Mouse (Mus musculus): ENCODE data around the gene Spdye4b.
"Not testable (repeated sequence)": the region's sequence is repeated elsewhere in the genome, so short reads cannot be mapped to it uniquely, and the experiment has no call there.

Spdye4b gene

DNA sequence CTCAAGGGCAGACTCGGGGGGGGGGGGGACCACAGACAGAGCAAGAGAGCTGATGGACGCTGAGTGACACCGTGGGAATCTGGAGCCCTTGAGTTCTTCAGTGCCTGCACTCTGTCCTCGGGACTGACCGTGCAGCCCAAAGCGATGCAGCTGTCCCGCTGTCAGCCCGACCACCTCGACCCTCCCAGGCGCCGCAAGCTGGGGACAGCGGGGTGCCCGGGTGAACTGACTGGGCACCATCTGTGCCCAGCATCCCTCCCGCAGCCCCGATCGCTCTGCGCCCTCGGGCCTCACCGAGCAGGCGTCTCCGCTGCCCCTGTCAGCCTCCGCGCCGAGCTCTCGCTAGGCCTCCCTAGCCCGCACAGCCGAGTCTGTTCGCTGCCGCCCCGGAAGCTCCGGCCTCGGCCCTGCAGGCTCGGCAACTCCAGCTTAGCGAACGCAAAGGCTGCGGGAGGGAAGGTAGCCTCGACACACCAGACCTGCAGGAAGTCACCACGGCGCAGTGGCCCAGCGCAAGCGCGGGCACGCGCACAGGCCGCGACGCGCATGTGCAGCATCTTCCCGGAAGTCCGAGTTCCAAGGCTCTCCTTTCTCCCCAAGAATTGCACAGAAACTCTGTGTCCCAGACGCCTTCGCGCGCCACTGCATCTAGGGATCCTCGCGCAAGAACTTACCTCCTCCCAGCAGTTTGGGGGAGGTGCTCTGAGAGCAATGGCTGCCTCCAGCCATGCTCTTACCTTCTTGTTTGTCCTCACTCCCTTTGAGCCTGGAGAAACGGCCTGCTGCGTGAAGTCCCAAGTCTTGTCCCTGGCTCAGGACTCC lies at the start of gene Spdye4b, which contains the start of gene Rbak:
Gene Spdye4b, plus strand, starts transcription at position 763 of the 822 bp plus-strand sequence.
Gene Rbak, minus strand, starts transcription at position 521 of the 822 bp plus-strand sequence.
- DNase-seq (ENCODE audit: low read depth, low spot score) = peak; percentile 93

GRCm38 (mm10) chr5:143132935-143133514 lies 47.8 kb upstream of the Spdye4b start:
- no peak for DNase-seq (ENCODE audit: low read depth, low spot score)

DNA sequence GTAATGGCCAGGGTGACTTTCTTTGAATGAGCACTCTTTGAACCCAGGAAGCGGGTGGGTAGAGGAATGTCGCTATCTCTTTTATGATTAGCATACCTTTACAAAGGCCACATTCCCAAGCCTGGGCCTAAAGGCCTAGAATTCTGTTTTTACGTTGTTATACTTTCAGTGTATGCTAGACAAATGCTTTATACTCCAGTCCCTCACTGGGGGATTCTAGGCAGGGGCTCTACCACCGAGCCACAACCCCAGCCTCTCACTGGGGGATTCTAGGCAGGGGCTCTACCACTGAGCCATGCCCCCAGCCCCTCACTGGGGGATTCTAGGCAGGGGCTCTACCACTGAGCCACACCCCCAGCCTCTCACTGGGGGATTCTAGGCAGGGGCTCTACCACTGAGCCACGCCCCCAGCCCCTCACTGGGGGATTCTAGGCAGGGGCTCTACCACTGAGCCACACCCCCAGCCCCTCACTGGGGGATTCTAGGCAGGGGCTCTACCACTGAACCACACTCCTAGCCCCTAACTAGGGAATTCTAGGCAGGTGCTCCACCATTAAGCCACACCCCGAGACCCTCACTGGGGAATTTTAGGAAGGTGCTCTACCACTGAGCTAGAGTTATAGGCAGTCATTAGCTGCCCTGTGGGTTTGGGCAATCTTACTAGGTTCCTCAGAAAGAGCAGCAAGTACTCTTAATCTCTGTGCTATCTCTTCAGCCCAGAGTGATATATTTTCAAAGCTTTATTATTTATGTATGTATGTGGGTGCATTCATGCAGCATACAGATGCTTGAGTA lies 46.4 kb upstream of the Spdye4b start:
- DNase-seq (ENCODE audit: low read depth, low spot score) = not testable (repeated sequence)

DNA sequence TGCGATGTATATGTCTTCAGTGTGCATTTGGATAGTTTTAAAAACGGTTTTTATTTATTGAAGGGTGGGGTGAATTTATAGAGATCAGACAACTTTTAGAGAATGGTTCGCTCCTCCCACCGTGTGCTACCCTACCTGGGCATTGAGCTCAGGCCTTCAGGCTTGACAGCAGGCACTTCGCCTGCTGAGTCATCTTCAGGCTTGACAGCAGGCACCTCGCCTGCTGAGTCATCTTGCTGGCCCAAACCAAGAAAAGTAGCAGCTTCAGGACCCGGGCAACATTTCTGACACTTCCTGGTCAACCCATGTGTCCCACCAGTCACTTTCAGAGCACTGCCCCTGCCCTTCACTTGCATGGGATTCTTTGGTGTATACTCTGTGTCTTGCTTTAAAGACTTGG lies 45.8 kb upstream of the Spdye4b start:
- peak; percentile 13 for DNase-seq (ENCODE audit: low read depth, low spot score)

GRCm38 (mm10) chr5:143137580-143137979 lies 43.2 kb upstream of the Spdye4b start:
- DNase-seq (ENCODE audit: low read depth, low spot score) = no peak

DNA sequence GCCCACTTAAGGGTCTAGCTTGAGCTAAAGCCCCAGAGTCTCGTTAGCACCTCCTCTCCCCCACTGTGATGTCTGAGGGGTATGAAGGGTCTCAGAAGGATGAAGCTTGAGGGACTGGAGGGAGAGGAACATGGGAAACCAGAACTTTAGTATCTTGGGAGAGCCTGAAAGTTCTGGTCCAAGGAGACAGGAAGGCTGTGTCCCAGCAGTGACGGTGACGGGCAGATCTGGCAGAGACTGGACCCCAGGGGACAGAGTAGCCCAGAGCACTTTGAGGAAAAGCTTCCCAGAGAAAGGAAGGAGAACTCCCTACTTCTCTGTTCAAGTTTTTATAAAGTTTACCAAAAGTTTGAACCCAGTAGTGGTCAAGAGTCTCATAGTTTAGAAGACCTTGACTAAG lies 33.3 kb upstream of the Spdye4b start, which contains the start of gene Olfr718-ps1:
Gene Olfr718-ps1, minus strand, starts transcription at position 101 of the 400 bp plus-strand sequence.
- no peak for DNase-seq (ENCODE audit: low read depth, low spot score)

DNA sequence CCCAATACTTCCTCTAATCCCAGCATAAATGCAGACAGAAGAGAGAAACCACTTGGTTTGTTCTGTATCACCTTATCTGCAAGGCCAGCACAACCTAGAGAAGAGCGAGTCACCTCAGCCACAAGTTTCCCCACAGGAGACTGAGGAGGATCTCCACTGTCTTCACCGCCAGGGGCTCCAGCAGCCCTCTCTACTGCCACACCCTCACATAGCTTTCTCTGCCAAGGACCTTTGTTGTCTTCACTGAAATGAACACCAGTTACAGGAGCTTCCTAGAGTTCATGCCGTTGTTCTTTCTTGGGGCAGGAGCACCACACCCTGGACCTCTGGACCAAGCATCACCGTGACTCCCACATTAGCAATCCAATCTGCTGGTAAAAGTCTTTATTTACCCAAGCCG lies 32.2 kb upstream of the Spdye4b start:
- DNase-seq (ENCODE audit: low read depth, low spot score) = no peak

DNA sequence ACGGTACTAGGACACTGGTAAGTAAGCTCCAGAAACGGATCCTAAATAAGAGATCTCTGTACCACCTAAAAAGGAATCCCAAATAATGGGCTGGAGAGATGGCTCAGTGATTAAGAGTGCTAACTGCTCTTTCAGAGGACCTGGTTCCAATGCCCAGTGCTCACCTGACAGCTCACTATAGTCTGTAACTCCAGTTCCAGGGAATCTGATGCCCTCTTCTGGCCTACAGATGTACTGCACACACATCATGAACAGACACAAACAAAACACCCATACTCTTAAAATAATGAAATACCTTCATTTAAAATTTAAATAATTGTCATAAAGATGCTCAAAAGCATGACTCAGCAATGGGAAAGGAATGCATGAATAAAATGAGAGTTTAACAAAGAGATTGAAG lies 31.3 kb upstream of the Spdye4b start:
- no peak for DNase-seq (ENCODE audit: low read depth, low spot score)

GRCm38 (mm10) chr5:143150044-143150443 lies 30.8 kb upstream of the Spdye4b start:
- DNase-seq (ENCODE audit: low read depth, low spot score) = no peak

DNA sequence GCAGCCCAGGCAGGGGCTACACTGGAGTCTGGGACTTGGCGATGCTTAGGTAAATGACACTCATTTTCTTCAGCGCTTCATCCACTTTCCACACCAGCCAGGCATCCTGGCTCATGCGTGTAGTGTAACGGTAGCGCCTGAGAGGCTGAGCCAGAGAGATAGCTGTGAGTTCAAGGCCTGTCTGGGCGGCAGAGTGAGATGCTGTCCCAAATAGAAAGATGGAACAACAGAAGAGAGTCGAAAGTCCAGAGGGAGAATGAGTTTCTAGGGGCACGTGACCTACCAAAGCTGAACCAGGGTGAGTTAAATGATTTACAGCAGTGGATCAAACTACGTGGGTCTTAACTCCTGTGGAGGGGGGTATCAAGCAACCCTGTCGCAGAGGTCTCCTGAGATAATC lies 27.1 kb upstream of the Spdye4b start:
- DNase-seq (ENCODE audit: low read depth, low spot score) = no peak

DNA sequence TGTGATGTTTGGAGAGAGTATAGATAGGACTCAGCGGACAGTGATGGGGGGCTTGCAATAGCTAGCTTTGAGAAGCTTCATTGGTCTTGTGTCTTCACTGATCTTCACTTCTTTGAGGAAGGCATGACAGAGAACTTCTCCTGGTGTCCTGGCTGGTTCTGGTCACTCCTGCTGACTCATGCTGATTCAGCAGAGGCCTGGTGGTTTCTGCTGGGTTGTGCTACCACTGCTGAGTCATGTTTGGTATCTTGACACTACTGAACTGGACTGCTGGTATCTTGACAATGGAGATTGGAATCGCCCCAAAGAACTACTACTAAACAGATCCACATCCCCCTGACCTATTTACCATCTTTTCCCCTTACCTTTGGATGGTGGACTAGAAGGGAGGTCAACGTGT lies 25.3 kb upstream of the Spdye4b start:
- DNase-seq (ENCODE audit: low read depth, low spot score) = no peak

DNA sequence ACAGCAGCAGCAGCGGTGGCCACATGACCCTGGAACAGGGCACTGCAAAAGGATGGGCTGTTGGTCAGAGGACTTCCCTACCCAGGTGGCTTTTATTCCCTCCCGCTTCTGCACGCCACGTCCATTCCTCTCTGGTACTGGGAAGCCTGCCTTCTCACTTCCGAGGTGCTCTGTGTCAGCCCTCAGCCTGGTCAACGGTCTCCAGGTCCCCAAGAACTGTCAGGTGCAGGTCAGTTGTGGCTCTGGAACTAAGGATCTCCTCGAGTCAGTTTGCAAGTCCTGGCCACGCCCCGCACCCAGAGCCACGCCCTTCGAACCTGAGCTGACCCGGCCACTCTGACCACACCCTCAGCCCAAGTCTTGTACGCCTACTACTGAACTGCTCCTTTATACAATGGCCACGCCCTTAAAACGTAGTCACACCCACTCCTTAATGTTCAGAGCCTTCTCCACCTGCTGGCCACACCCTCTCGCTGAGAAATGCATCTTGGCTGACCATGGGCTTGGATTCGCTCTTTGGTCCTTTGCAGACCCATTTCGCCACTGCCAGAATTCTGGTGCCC lies 15.2 kb upstream of the Spdye4b start:
- DNase-seq (ENCODE audit: low read depth, low spot score) = peak; percentile 20

DNA sequence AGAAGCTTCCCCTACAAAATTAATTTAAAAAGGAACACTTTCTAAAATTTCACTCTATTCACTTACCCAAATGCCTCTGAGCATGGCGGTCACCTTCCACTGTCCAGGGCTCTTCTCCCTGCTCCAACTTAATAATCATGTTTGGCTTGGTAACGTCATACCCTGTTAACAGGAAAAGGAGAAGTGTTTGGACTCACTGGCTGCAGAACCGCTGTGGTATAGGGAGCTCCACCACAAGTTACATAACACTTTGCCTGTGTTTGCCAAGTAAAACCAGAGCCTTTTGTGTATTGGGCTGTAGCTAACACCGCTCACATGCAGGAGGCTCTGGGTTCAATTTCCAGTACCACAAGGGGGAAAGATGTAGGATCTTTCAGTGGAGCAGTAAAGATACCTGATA lies 4.8 kb upstream of the Spdye4b start:
- DNase-seq (ENCODE audit: low read depth, low spot score) = no peak

DNA sequence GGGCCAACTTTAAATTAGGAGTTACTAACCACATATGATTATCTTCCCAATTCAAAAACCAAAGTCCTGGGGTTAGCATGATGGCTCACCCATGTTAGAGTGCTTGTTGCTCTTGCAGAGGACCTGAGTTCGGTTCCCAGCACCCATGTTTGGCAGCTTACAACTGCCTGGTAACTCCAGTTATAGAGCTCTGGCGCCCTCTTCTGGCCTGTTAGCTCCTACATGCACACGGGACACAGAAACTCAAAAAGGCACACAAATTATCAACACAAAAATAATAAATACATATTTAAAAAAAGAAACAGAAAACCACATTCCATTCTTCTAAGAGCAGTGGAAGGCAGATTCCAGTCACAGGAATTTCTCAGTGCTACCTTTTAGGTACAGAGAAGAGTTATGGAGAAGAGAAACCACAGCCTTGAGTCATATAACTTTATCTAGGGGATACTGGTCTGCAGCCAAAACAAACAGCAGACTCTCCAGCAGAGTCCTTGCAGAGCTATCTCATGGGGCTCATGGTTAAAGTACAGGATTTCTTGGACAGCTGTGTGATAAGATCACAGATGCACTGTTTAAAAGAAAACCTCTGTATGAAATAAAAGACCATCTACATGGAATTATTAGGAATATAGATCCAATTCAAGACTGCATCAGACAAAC lies 3.1 kb upstream of the Spdye4b start:
- peak; percentile 19 for DNase-seq (ENCODE audit: low read depth, low spot score)

DNA sequence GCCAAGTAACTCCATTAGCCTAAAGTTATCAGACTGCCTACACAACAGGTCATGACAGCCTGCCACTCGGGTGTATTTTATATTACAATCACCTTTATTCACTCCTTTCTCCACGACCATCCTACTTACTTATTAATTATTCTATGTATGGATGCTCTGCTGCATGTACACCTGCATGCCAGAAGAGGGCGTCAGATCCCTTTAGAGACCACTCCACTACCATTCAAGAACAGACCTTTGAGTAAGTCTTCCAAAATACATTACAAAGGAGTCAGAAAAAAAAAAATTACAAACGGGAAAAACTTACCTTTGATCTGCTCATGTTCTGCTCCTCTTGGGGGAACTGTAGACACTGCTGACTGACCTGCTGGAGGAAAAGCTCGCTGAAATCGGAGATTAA lies 1.6 kb upstream of the Spdye4b start:
- DNase-seq (ENCODE audit: low read depth, low spot score) = peak; percentile 59

DNA sequence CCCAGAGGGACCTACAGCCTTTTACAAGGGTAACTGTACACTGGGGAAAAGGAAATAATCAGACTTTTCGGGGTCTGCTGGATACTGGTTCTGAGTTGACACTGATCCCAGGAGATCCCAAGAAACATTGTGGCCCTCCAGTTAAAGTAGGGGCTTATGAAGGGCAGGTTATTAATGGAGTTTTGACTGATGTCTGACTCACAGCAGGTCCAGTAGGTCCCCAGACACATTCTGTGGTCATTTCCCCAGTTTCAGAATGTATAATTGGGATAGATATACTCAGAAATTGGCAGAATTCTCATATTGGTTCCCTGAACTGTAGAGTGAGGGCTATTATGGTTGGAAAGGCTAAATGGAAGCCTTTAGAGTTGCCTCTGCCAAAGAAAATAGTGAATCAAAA lies 7.2 kb downstream of the Spdye4b start:
- DNase-seq (ENCODE audit: low read depth, low spot score) = not testable (repeated sequence)

- no peak for DNase-seq (ENCODE audit: low read depth, low spot score)
These were observed 12.0 kb downstream of the Spdye4b start for GRCm38 (mm10) chr5:143192806-143193205.

GRCm38 (mm10) chr5:143194747-143195146 lies 13.9 kb downstream of the Spdye4b start:
- not testable (repeated sequence) for DNase-seq (ENCODE audit: low read depth, low spot score)

DNA sequence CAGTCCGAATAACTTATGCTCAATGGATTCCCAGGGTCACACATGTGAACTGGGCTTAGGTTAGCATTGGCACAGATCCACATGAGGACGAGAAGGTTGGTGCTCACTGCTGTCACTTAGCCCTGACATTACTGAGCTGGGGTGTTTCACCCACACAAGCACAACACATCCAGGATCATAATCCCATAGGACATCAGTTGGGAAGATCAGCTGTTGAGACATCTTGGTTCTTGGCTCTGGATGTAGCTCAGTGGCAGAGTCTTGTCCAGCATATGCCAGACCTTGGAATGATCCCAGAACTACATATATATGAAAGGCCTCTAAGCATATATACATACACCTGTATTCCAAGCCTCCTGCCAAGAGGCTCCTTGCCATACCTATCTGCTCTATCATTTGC lies 14.3 kb downstream of the Spdye4b start:
- DNase-seq (ENCODE audit: low read depth, low spot score) = no peak

DNA sequence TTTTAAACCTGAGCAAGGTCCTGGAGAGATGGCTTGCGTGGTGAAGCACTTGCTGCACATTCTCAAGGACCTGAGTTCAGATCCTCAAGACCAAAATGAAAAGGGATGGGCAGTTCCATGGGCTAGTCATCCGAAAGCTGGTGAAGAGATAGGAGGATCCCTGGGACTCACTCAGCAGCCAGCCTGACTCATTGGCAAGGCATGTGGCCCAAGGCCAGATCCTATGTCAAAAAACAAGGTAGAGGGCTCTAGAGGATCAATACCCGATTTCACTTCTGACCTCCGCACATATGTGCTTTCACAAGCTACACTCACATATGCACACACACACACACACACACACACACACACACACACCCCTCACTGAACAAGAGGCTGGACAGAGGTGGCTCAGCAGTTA lies 15.7 kb downstream of the Spdye4b start:
- no peak for DNase-seq (ENCODE audit: low read depth, low spot score)

- peak; percentile 35 for DNase-seq (ENCODE audit: low read depth, low spot score)
These were observed 24.2 kb downstream of the Spdye4b start for GRCm38 (mm10) chr5:143205015-143205414.

Data from A20 (cell line).